Mouse (Mus musculus): ENCODE results near the gene Asl.

Asl gene

GRCm38 (mm10) chr5:130029142-130029897, at the start of gene Asl, which contains the start of gene Crcp:
Gene Asl (minus strand): TSS chr5:130029247.
Gene Crcp (plus strand): TSS chr5:130029290.
- peak; percentile 85 for DNase-seq (ENCODE audit: low spot score)

GRCm38 (mm10) chr5:130078834-130079156, 49.7 kb upstream of the Asl start:
- DNase-seq (ENCODE audit: low spot score): no peak

- DNase-seq (ENCODE audit: low spot score): no peak
Observed at GRCm38 (mm10) chr5:130078096-130078833, 49.2 kb upstream of the Asl start.

GRCm38 (mm10) chr5:130076396-130076795, 47.3 kb upstream of the Asl start:
- DNase-seq (ENCODE audit: low spot score): no peak

- DNase-seq (ENCODE audit: low spot score): no peak
Observed at GRCm38 (mm10) chr5:130074491-130074890, 45.4 kb upstream of the Asl start.

GRCm38 (mm10) chr5:130073026-130073425, 44.0 kb upstream of the Asl start, which contains the start of gene Tpst1:
Gene Tpst1 (plus strand): TSS chr5:130073326.
- no peak for DNase-seq (ENCODE audit: low spot score)

GRCm38 (mm10) chr5:130067841-130068264, 38.8 kb upstream of the Asl start:
- DNase-seq (ENCODE audit: low spot score): no peak

- no peak for DNase-seq (ENCODE audit: low spot score)
Observed at GRCm38 (mm10) chr5:130065579-130065978, 36.5 kb upstream of the Asl start.

- DNase-seq (ENCODE audit: low spot score): no peak
Observed at GRCm38 (mm10) chr5:130063760-130064159, 34.7 kb upstream of the Asl start.

- no peak for DNase-seq (ENCODE audit: low spot score)
Observed at GRCm38 (mm10) chr5:130062096-130062495, 33.0 kb upstream of the Asl start.

GRCm38 (mm10) chr5:130060329-130060665, 31.2 kb upstream of the Asl start:
- no peak for DNase-seq (ENCODE audit: low spot score)

GRCm38 (mm10) chr5:130059413-130060328, 30.6 kb upstream of the Asl start:
- DNase-seq (ENCODE audit: low spot score): no peak

GRCm38 (mm10) chr5:130056303-130056702, 27.3 kb upstream of the Asl start:
- no peak for DNase-seq (ENCODE audit: low spot score)

GRCm38 (mm10) chr5:130055688-130056087, 26.6 kb upstream of the Asl start:
- no peak for DNase-seq (ENCODE audit: low spot score)

- DNase-seq (ENCODE audit: low spot score): no peak
Observed at GRCm38 (mm10) chr5:130052955-130053354, 23.9 kb upstream of the Asl start.

GRCm38 (mm10) chr5:130052510-130052909, 23.5 kb upstream of the Asl start:
- DNase-seq (ENCODE audit: low spot score): no peak

- no peak for DNase-seq (ENCODE audit: low spot score)
Observed at GRCm38 (mm10) chr5:130051073-130051860, 22.2 kb upstream of the Asl start.

GRCm38 (mm10) chr5:130050416-130050815, 21.4 kb upstream of the Asl start:
- no peak for DNase-seq (ENCODE audit: low spot score)

- DNase-seq (ENCODE audit: low spot score): no peak
Observed at GRCm38 (mm10) chr5:130048786-130049520, 19.9 kb upstream of the Asl start.

GRCm38 (mm10) chr5:130047013-130047412, 18.0 kb upstream of the Asl start:
- no peak for DNase-seq (ENCODE audit: low spot score)

- DNase-seq (ENCODE audit: low spot score): no peak
Observed at GRCm38 (mm10) chr5:130046589-130046988, 17.5 kb upstream of the Asl start.
